Mouse (Mus musculus): Measurements from ENCODE around the gene Zfp831.

Gene Zfp831

GRCm38 (mm10) chr2:174643448-174644144, at the start of gene Zfp831:
Gene Zfp831, plus strand, starts transcription at chr2:174643534.
- in situ Hi-C loops (cut with MboI; ENCODE audit: low pct_unique_long_range_greater_than_20kb in 1 of 2, low sequenced_read_pairs in 2 of 2, unreplicated experiment in 1 of 2) = no loop called here

- in situ Hi-C loops (cut with MboI; ENCODE audit: low pct_unique_long_range_greater_than_20kb in 1 of 2, low sequenced_read_pairs in 2 of 2, unreplicated experiment in 1 of 2) = no loop called here
Observed at GRCm38 (mm10) chr2:174594965-174595364, 48.4 kb upstream of the Zfp831 start.

GRCm38 (mm10) chr2:174595611-174596010, 47.7 kb upstream of the Zfp831 start:
- in situ Hi-C loops (cut with MboI; ENCODE audit: low pct_unique_long_range_greater_than_20kb in 1 of 2, low sequenced_read_pairs in 2 of 2, unreplicated experiment in 1 of 2) = no loop called here

GRCm38 (mm10) chr2:174596457-174596856, 46.9 kb upstream of the Zfp831 start:
- in situ Hi-C loops (cut with MboI; ENCODE audit: low pct_unique_long_range_greater_than_20kb in 1 of 2, low sequenced_read_pairs in 2 of 2, unreplicated experiment in 1 of 2) = no loop called here

GRCm38 (mm10) chr2:174598451-174598850, 44.9 kb upstream of the Zfp831 start:
- in situ Hi-C loops (cut with MboI; ENCODE audit: low pct_unique_long_range_greater_than_20kb in 1 of 2, low sequenced_read_pairs in 2 of 2, unreplicated experiment in 1 of 2) = no loop called here

- in situ Hi-C loops (cut with MboI; ENCODE audit: low pct_unique_long_range_greater_than_20kb in 1 of 2, low sequenced_read_pairs in 2 of 2, unreplicated experiment in 1 of 2) = no loop called here
Observed at GRCm38 (mm10) chr2:174599071-174599635, 44.2 kb upstream of the Zfp831 start.

DNA sequence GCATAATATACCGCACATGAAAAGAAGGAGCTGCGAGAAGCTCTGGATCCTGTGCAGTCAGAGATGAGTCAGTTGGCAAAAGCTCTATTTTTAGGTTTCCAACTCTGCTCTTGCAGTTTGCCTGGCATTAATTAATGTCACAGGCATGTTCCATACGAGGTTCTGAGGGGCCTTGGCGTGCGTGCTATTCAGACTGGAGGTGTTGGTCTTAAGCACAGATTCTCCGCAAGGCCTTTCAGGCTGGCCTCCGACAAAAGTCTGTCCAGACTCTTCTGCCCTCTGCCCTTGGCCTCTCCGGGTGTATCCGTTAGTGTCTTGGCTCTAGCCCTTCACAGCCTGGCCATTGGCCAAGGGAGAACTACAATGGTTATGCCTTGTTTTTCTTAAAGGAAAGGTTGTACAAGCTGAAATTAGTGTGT, 43.5 kb upstream of the Zfp831 start:
- in situ Hi-C loops (cut with MboI; ENCODE audit: low pct_unique_long_range_greater_than_20kb in 1 of 2, low sequenced_read_pairs in 2 of 2, unreplicated experiment in 1 of 2) = no loop called here

- in situ Hi-C loops (cut with MboI; ENCODE audit: low pct_unique_long_range_greater_than_20kb in 1 of 2, low sequenced_read_pairs in 2 of 2, unreplicated experiment in 1 of 2) = no loop called here
Observed at GRCm38 (mm10) chr2:174601938-174602685, 41.2 kb upstream of the Zfp831 start.

DNA sequence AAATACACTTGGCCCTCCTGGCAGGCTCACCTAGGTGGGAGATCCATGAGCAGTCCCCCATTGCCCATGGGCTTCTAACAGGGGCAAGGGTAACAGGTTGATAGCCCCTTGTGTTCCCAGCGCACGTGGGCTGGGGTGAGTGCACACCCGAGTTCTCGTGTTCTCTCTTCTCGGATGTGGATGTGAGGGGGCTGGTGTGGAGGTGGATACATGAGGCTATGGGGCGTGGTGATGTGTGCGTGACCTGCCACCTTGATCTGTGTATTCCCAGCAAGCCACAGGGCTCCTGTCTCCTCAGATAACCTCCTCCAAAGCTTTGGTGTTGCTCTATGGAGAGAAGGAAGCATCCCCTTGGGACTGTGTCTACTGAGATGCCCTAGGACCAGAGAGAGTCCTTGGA, 40.0 kb upstream of the Zfp831 start:
- in situ Hi-C loops (cut with MboI; ENCODE audit: low pct_unique_long_range_greater_than_20kb in 1 of 2, low sequenced_read_pairs in 2 of 2, unreplicated experiment in 1 of 2) = no loop called here

GRCm38 (mm10) chr2:174605020-174605419, 38.3 kb upstream of the Zfp831 start:
- in situ Hi-C loops (cut with MboI; ENCODE audit: low pct_unique_long_range_greater_than_20kb in 1 of 2, low sequenced_read_pairs in 2 of 2, unreplicated experiment in 1 of 2) = no loop called here

DNA sequence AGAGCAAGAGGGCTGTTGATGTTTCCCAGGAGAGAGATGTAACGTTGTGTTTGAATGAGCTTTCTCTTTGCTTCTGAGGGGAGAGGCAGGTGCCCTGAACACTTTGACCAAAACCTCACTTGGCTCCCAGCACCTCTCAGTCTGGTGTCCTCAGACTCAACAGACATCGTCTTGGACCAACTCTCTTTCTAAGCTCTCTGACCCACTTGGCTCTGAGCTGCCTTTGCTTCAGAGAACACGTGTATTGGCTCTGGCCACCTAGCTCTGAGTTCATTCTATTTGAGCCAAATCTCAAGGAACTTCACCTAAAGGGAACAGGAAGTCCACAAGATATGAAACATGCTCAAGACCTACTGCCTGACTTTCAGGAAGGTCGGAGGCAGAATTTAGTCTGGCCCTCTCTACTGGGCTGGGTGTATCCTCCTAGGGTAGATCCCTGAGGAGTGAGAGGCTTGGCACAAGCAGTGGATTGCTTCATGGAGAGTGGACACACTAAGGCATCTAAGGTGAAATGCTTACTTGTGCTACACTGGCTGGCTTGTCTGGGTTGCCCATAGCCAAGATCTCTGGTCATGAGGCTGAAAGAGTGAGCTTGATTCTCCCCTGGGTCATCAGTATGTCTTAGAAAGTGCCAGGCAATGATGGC, 37.8 kb upstream of the Zfp831 start:
- in situ Hi-C loops (cut with MboI; ENCODE audit: low pct_unique_long_range_greater_than_20kb in 1 of 2, low sequenced_read_pairs in 2 of 2, unreplicated experiment in 1 of 2) = no loop called here

DNA sequence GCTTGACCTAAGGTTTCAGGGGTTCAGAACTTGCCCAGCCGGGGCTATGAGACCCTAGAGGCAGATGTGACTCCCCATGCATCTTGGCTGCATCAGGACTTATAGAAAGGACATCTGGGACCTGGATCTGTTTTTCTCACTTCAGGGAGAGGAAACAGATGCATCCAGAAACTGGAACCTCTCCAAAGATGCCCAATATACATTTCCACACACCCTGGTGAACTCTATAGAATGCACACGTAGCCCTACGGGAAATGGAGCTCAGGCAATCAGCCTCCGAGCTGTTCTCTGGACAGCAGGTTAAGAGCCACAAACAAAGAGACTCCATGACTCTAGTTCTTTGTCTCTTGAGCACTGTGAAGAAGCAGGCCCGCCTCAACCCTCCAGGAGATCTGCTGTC, 37.0 kb upstream of the Zfp831 start:
- in situ Hi-C loops (cut with MboI; ENCODE audit: low pct_unique_long_range_greater_than_20kb in 1 of 2, low sequenced_read_pairs in 2 of 2, unreplicated experiment in 1 of 2) = no loop called here

GRCm38 (mm10) chr2:174609892-174610291, 33.4 kb upstream of the Zfp831 start:
- in situ Hi-C loops (cut with MboI; ENCODE audit: low pct_unique_long_range_greater_than_20kb in 1 of 2, low sequenced_read_pairs in 2 of 2, unreplicated experiment in 1 of 2) = no loop called here

GRCm38 (mm10) chr2:174612386-174613063, 30.8 kb upstream of the Zfp831 start:
- in situ Hi-C loops (cut with MboI; ENCODE audit: low pct_unique_long_range_greater_than_20kb in 1 of 2, low sequenced_read_pairs in 2 of 2, unreplicated experiment in 1 of 2) = no loop called here

- in situ Hi-C loops (cut with MboI; ENCODE audit: low pct_unique_long_range_greater_than_20kb in 1 of 2, low sequenced_read_pairs in 2 of 2, unreplicated experiment in 1 of 2) = no loop called here
Observed at GRCm38 (mm10) chr2:174613221-174613620, 30.1 kb upstream of the Zfp831 start.

DNA sequence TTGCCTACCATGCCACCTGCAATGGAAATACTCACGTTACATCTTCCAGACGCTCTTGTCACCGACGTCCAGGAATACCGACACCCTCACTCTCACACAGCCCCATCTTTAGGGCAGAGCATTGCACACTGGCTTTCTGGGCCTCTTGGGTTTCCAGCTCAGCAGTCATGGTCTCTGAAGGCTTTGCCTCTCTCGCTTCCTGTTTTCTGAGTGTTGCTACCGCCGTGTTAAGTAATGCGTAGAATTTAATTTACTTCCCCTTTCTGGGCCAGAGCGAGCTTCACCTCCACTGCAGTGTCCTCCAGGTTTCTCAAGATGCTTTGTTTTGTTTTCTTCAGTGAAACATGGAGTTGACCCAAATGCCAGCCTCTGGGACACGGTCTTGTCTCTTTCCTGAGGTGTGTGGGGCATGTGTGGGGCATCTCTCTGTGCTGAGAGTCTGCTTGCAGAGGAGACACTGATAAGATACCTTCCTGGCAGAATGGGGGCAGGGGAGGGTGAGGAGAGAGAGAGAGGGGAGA, 29.4 kb upstream of the Zfp831 start:
- in situ Hi-C loops (cut with MboI; ENCODE audit: low pct_unique_long_range_greater_than_20kb in 1 of 2, low sequenced_read_pairs in 2 of 2, unreplicated experiment in 1 of 2) = no loop called here

GRCm38 (mm10) chr2:174621881-174622280, 21.5 kb upstream of the Zfp831 start:
- in situ Hi-C loops (cut with MboI; ENCODE audit: low pct_unique_long_range_greater_than_20kb in 1 of 2, low sequenced_read_pairs in 2 of 2, unreplicated experiment in 1 of 2) = no loop called here

DNA sequence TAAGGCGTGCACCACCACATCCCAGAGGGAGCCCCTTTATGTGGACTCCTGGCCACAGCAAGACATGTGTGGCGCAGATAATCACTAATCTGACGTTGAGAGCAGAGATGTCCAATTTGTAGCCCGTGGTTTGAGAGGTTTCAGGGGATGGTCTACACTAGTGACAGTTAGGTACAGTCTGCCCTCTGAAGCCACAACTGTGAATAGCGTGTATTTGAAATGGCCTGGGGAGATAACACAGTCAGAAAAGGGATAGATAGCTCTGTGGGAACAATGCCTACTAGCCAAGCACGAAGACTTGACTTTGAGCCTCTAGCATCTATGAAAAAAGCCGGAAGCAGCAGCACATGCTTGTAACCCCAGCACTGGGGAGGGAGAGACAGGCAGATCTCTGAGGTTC, 18.9 kb upstream of the Zfp831 start:
- in situ Hi-C loops (cut with MboI; ENCODE audit: low pct_unique_long_range_greater_than_20kb in 1 of 2, low sequenced_read_pairs in 2 of 2, unreplicated experiment in 1 of 2) = no loop called here

GRCm38 (mm10) chr2:174627021-174627420, 16.3 kb upstream of the Zfp831 start:
- in situ Hi-C loops (cut with MboI; ENCODE audit: low pct_unique_long_range_greater_than_20kb in 1 of 2, low sequenced_read_pairs in 2 of 2, unreplicated experiment in 1 of 2) = no loop called here
